13 mouse cellular contexts compared by ENCODE assay signal in genomic region chr12:107961843-107962242, GRCm38 (mm10). TPM values are rescaled to one million over a fixed set of nuclear protein-coding genes. Genes with fewer than 3 reads are reported as not detected.
A peak's percentile ranks its signal among the peaks of the same experiment; 100 is the strongest.
DNase-seq lines count a peak whose midpoint lies in the region; ATAC-seq lines count a peak whose summit lies in the region.
"Had no signal": no experiment of that assay in that cellular context is flagged by ENCODE, and none has a peak within 500 bp of the region (broad histone marks: within the 10 kb centered on the region; RNA-seq: fewer than 3 reads in every experiment).

No protein-coding gene starts in this region.

- H3K9me3 ChIP-seq in embryonic facial prominence, embryonic 12.5 days = no peaks in the 10 kb centered on the region
- no peaks in the 10 kb centered on the region for H3K9me3 ChIP-seq in embryonic facial prominence, embryonic 10.5 days
- no peaks in the 10 kb centered on the region for H3K9me3 ChIP-seq in intestine, embryonic 14.5 days (ENCODE audit: control insufficient read depth, low read length)
- H3K9me3 ChIP-seq: heart, embryonic 15.5 days; midbrain, embryonic 10.5 days had no signal

- H3K4me1 ChIP-seq in embryonic facial prominence, embryonic 12.5 days = peaks cover 78% of the 10 kb centered on the region
- peaks cover 85% of the 10 kb centered on the region for H3K4me1 ChIP-seq in embryonic facial prominence, embryonic 10.5 days
- peaks cover 34% of the 10 kb centered on the region for H3K4me1 ChIP-seq in intestine, embryonic 14.5 days (replicated peaks; ENCODE audit: control insufficient read depth, insufficient read depth, low read length)

- peak overlapping the region; percentile 81 for H3K27ac ChIP-seq in embryonic facial prominence, embryonic 12.5 days
- no peak overlapping the region for H3K27ac ChIP-seq in embryonic facial prominence, embryonic 10.5 days (replicated peaks)
- H3K27ac ChIP-seq in intestine, embryonic 14.5 days (ENCODE audit: low read depth) = no peak overlapping the region
- H3K27ac ChIP-seq: liver, embryonic 14.5 days; midbrain, embryonic 10.5 days had no signal

- H3K36me3 ChIP-seq in embryonic facial prominence, embryonic 12.5 days = no peaks in the 10 kb centered on the region
- H3K36me3 ChIP-seq in embryonic facial prominence, embryonic 10.5 days (replicated peaks) = peaks cover 29% of the 10 kb centered on the region; the same call in 1 of the 2 replicates
- no peaks in the 10 kb centered on the region for H3K36me3 ChIP-seq in intestine, embryonic 14.5 days (ENCODE audit: control insufficient read depth, insufficient read depth, low read length)
- H3K36me3 ChIP-seq: heart, embryonic 15.5 days; midbrain, embryonic 10.5 days had no signal

- no peak for ATAC-seq in embryonic facial prominence, embryonic 12.5 days (ENCODE audit: insufficient number of reproducible peaks, insufficient read depth, low FRiP score, low TSS enrichment)
- ATAC-seq in intestine, embryonic 14.5 days (replicated peaks; ENCODE audit: low FRiP score, low TSS enrichment, low read depth) = no peak

- no peak overlapping the region for H3K4me3 ChIP-seq in embryonic facial prominence, embryonic 12.5 days
- no peak overlapping the region for H3K4me3 ChIP-seq in embryonic facial prominence, embryonic 10.5 days
- no peak overlapping the region for H3K4me3 ChIP-seq in intestine, embryonic 14.5 days (ENCODE audit: low read depth, low read length)
- H3K4me3 ChIP-seq: heart, embryonic 15.5 days; midbrain, embryonic 10.5 days had no signal

- DNase-seq in embryonic facial prominence, embryonic 10.5 days (ENCODE audit: low spot score) = no peak
- peak; percentile 44 for DNase-seq in 3134 (ENCODE audit: extremely low read depth, insufficient read length, low spot score)
- DNase-seq in adrenal gland, postnatal 36 days = peak; percentile 40 to 49
- DNase-seq in intestine, embryonic 14.5 days (ENCODE audit: low spot score) = no peak
- no peak for DNase-seq in spleen, postnatal 36 days (ENCODE audit: low spot score in 2 of 2)
- DNase-seq in liver = no peak
- DNase-seq in cerebellum, adult 9-10 months = no peak
- DNase-seq: B cell, adult 2 months; cerebellum, adult 8-10 months had no signal

- WGBS in embryonic facial prominence, embryonic 12.5 days = 63% methylated on average over 15 of the region's 15 CpGs
- 88% methylated on average over 15 of the region's 15 CpGs for WGBS in embryonic facial prominence, embryonic 10.5 days
- 40% methylated on average over 15 of the region's 15 CpGs for WGBS in intestine, embryonic 14.5 days

- no peak overlapping the region for H3K9ac ChIP-seq in embryonic facial prominence, embryonic 12.5 days
- H3K9ac ChIP-seq in intestine, embryonic 14.5 days (ENCODE audit: low read length) = no peak overlapping the region
- H3K9ac ChIP-seq: heart, embryonic 15.5 days; liver, embryonic 14.5 days had no signal

- 0 out of 2 replicates have a peak overlapping the region, but pooled peaks have one; percentile 30 for H3K4me2 ChIP-seq in embryonic facial prominence, embryonic 12.5 days (replicated peaks)
- peak overlapping the region; percentile 34 for H3K4me2 ChIP-seq in intestine, embryonic 14.5 days (ENCODE audit: low read length)

- H3K27me3 ChIP-seq in embryonic facial prominence, embryonic 12.5 days = no peaks in the 10 kb centered on the region
- H3K27me3 ChIP-seq in embryonic facial prominence, embryonic 10.5 days (replicated peaks; ENCODE audit: low read depth, poor library complexity, severe bottlenecking) = no peaks in the 10 kb centered on the region
- no peaks in the 10 kb centered on the region for H3K27me3 ChIP-seq in intestine, embryonic 14.5 days (replicated peaks; ENCODE audit: control insufficient read depth, insufficient read depth, low read length)
- H3K27me3 ChIP-seq: heart, embryonic 15.5 days had no signal

RNA-seq across cellular contexts. Expression of gene Bcl11b, which starts 41.6 kb away (rescaled TPM):
- polyA plus RNA-seq in embryonic facial prominence, embryonic 12.5 days (2016; fragmentation: Nextera tagmentation; extraction: Ambion mirVana) = 39.4 and 41.5 TPM in 2 replicates
- polyA plus RNA-seq in embryonic facial prominence, embryonic 10.5 days (2016; fragmentation: Nextera tagmentation; extraction: Ambion mirVana) = 7.3 and 10.4 TPM in 2 replicates
- under 1 TPM; 0.07 to 0.50 TPM for total RNA-seq in adrenal gland, postnatal 36 days (2021)
- 8.3 and 8.8 TPM in 2 replicates for polyA plus RNA-seq in intestine, embryonic 14.5 days (2014; fragmentation: Nextera tagmentation; extraction: Ambion mirVana)

Comparison
In these comparisons a context has a peak if more than half of its experiments do, and no peak if none do; other contexts are left out.
1. DNase-seq: peak in 3134 (single experiment) and adrenal gland, postnatal 36 days (2 of 2); none in embryonic facial prominence, embryonic 10.5 days (single experiment), intestine, embryonic 14.5 days (single experiment), spleen, postnatal 36 days (0 of 2), liver (single experiment) and cerebellum, adult 9-10 months (single experiment).